Mouse (Mus musculus): Measurements from ENCODE around the gene Hdgfl2.

- no peak for TF ChIP-seq FLI1 (IDR thresholded peaks at IDR 0.05; ENCODE audit: low read length)
- no peak for TF ChIP-seq GATA1 (IDR thresholded peaks at IDR 0.05; ENCODE audit: borderline replicate concordance, low read length)
These were observed 36.8 kb downstream of the Hdgfl2 start for GRCm38 (mm10) chr17:56116193-56116592.
